Mouse (Mus musculus): ENCODE measurements around the gene Ryr3.

DNA sequence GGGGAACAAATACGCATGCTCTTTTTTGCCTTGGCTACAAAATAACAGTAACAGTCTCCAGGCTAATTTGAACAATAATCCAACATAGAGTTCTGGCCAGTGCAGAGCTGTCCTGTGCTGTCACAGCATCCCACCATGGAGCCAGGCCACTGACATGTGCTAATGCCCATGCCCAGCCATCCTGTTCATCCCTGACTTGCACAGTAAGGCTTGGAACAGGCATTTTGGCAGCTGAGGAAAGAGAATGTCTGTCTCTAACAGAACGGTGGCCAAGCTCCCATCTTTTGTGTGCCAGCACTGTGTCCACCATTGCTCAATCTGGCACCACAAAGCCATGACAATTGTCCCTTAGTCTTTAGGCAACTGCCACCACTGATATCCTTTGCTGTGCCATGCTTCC lies 200.7 kb downstream of the Ryr3 start:
- TF ChIP-seq FLI1 (IDR thresholded peaks at IDR 0.05; ENCODE audit: low read length) (no peak), GATA1 (IDR thresholded peaks at IDR 0.05; ENCODE audit: borderline replicate concordance, low read length) (no peak)

All from megakaryocyte, embryonic 14.5 days (primary cell).